Mouse (Mus musculus): Measurements from ENCODE around the gene Bcar3.

DNA sequence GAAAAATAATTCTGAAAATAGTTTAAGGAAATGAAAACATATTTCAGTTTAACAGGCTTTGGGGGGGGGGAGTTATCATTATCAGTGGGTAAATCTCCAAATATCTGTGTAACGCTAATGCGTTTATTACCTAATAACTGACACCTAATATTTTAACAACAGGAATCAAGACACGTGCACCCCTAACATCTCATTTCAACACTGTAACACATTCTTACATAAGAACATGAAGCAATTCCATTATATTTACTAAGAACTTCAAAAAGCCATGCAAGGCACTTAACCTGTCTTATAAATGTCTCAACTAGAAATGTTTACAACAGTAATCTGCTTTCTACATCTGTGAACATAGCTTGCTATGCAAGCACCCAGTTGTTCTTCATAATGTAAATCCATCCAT lies 257.2 kb downstream of the Bcar3 start:
- TF ChIP-seq CTCF (IDR thresholded peaks at IDR 0.05; ENCODE audit: borderline replicate concordance, control insufficient read depth, extremely low read depth, insufficient read depth, low read length, poor library complexity) (no peak), POLR2A (IDR thresholded peaks at IDR 0.05; ENCODE audit: control insufficient read depth, extremely low read depth, insufficient read depth, low read length, poor library complexity) (no peak)
